Mouse (Mus musculus) gastrocnemius, postnatal 14 days (tissue): ENCODE results near the gene E130308A19Rik. TPM values are rescaled to one million over a fixed set of nuclear protein-coding genes. Genes with fewer than 3 reads are reported as not detected.

Source experiments
- DNase-seq: peaks from one replicate; pipeline ENCODE4 v3.0.0; 2021; ENCODE audit warnings: mixed read lengths
- intact Hi-C: fragments of 180-260 bp; cut with DNase I; formaldehyde crosslinking; loops from one replicate; pipeline ENCODE4 v1.15.1; 2025; ENCODE audit warnings: low total_unique reads
- total RNA-seq, 2 experiments: library from RNA; stranded (reverse); gene quantifications; 2 replicates each; pipeline ENCODE4 v1.2.3; 2021

Gene E130308A19Rik
- total RNA-seq, 2 experiments from 2014 or later = 3.7 to 5.2 TPM

DNA sequence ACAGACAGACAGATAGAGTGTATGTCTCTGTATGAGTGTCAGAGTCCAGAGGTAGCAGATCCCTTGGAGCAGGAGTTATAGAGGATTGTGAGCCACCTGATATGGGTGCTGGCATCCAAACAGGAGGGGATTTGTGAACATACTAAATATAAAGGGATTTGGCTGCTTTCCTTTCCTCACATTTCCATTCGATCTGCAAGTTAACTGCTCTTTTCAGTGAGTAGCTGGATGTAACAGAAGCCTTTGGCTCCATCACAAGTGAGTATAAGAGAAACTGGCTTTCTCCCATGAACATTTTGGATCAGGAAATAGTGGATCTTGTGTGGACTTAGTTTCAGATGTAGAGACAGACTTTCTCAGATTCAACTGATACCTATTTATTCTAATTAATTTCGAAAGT, 44.0 kb downstream of the E130308A19Rik start:
- intact Hi-C loops = no loop called here
- no peak for DNase-seq

DNA sequence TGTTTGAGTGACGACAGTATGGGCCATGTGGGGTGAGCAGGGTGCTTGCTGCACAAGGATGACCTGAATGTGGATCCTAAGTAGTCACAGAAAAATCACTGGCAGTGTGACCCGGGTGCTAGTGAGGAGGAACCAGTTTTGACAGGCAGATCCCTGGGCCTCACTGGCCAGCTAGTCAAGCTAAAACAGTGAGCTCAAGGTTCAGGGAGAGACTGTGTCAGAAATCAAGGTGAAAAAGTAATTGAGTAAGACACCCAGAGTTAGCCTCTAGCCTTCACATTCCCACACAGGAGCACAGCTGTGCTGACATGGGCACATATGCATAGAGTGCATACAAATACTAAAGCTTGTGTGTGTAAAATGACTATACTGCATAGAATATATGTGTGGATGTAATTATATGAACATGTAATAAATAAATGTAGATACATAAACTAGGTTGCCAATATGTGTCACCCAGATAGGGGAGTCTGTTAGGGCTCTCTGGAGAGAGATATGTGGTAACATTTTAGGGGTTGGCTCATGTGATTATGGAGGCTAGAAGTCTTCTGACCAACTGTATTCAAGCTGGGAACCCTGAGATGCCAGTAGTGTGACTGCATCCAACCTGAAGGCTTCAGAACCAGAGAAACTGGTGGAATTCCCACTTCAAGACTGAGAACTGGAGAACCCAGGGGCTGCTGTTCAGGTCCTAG, 47.6 kb downstream of the E130308A19Rik start:
- DNase-seq = no peak
- intact Hi-C loops = no loop called here

GRCm38 (mm10) chr4:59674929-59675679, 49.1 kb downstream of the E130308A19Rik start:
- no peak for DNase-seq
- intact Hi-C loops = no loop called here

DNA sequence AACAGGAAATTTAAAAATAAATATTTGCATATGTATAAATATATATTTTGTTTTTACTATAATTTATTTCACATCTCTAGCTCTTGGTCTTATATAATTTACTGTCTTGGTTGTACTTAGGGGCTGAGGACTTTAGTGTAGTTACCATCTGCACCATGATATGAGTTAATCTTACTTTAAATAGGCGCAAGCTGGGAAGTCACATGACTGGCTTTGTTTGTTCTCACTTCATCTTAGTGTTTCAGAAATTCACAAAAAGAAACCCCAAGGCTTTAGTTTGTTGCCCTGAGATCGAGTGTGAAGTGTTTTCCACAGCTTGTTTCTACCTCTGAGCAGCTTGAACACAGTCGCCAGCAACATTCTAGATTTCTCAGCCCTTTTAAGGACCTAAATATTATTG, 49.7 kb downstream of the E130308A19Rik start:
- intact Hi-C loops = no loop called here
- DNase-seq = no peak

GRCm38 (mm10) chr4:59681383-59681782, 55.4 kb downstream of the E130308A19Rik start:
- DNase-seq = no peak
- intact Hi-C loops = no loop called here

DNA sequence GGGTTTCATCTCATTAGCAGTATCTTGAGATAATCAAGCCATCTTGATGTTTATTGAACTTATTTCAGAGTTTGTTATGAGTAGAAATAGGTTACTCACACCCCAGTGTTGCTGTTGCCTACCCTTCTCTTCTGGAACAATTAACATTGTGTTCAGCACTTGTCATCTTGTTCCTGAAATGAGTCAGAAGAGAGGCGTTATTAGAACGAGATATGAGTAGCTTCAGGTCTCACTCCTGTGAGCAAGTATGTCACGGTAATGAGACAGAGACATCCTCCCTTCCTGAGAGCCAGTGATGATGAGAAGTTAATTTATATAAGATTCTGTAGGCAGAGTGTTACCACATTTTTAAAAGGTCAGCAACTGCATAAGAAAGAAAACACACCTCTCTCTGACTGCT, 56.5 kb downstream of the E130308A19Rik start:
- DNase-seq = no peak
- intact Hi-C loops = no loop called here

GRCm38 (mm10) chr4:59682950-59683349, 56.9 kb downstream of the E130308A19Rik start:
- no peak for DNase-seq
- intact Hi-C loops = no loop called here

DNA sequence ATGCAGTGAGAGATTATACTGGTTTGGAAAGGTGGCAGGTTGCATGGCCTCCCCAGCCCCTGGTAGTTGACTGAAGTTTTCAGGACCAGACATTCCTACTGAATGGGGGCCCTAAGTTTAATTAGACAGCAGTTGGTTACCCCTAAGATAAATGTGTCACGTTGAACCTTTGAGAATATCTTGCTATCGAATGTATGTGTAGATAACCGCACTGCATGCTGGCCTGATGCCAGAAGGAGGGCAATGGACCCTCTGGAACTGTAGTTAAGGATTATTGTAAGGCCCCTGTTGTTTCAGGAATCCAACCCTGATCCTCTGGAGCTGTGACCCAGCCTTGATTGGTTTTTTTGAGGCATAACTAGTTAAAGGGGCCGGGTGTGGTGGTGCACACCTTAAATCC, 58.3 kb downstream of the E130308A19Rik start:
- intact Hi-C loops = no loop called here
- DNase-seq = no peak

DNA sequence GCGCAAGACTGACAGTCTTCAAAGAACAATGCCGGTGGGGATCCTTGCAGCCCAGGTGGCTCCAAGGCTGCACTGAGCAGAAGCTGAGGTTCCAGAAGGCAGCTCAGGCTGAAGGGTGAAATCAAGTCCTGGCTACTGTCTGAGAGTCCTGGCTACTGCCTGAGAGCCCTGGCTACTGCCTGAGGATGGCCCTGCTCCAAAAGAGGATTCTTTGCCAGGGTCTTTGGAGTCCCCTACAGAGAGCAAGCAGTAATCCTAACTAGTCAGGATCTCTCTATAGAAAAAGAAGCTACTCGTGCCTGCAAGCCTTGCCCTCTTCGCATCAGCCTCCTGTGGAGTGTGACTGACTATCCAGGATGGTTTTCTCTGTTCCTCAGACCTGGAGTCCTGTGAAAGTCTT, 60.7 kb downstream of the E130308A19Rik start:
- no peak for DNase-seq
- intact Hi-C loops = no loop called here

GRCm38 (mm10) chr4:59689055-59689454, 63.0 kb downstream of the E130308A19Rik start:
- intact Hi-C loops = no loop called here

GRCm38 (mm10) chr4:59690145-59690544, 64.1 kb downstream of the E130308A19Rik start:
- intact Hi-C loops = no loop called here
- DNase-seq = no peak

More at GRCm38 (mm10) chr4:59689055-59689454, 63.0 kb downstream of the E130308A19Rik start:
- DNase-seq = no peak

- no peak for DNase-seq
- intact Hi-C loops = no loop called here
These were observed 70.8 kb downstream of the E130308A19Rik start for GRCm38 (mm10) chr4:59696846-59697245.

DNA sequence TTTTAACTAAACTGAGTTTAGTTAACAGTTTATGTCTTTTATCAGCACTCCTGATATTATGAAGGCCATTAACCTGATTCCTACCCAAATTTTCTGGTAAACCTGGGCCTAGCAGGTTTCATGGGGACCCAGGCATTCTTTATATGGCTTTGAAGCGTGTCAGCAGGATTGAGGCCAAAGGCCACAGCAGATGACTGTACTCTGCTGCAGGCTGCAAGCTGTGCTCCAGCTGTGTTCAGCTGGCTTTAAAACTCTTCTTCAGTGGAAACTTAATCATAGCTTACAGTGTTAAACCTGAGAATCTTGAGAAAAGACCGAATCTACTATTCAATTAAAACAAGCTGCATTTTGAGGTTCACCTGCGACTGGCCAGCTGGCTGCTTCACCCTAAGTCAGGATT, 71.9 kb downstream of the E130308A19Rik start:
- intact Hi-C loops = no loop called here
- no peak for DNase-seq

DNA sequence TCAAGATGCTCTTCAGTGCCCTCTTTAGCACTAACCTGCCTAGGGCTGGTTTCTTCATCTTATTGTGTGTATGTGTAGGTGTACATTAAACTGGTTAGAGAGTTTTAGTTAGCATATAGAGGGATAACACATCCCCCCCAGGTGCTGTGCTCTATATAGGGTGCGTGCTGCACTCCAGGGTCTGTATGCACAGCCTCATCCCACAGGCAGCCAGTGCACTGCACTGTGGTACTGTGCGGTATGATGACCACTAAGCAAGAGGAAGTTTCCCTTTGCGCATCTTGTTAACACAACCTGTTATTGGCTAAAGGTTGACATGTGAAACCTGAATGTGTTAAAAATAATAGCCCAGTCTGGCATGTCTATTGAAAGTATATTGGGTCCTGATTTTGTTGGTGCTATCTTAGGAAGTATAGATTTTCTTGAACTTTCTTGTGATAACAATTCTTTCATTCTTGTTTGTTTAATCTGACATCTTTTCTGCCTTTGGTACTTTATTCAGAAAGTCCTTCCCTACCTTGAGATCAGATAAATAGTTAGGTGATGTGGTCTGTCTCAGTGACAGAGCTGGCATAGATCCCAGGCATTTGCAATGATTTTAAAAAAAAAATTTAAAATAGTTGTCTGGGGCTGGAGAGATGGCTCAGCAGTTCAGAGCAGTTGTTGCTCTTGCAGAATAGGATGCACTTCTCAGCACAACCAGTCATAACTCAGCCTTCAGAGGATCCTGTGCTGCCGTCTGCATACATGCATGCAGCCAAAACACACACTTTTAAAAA, 73.2 kb downstream of the E130308A19Rik start:
- no peak for DNase-seq

DNA sequence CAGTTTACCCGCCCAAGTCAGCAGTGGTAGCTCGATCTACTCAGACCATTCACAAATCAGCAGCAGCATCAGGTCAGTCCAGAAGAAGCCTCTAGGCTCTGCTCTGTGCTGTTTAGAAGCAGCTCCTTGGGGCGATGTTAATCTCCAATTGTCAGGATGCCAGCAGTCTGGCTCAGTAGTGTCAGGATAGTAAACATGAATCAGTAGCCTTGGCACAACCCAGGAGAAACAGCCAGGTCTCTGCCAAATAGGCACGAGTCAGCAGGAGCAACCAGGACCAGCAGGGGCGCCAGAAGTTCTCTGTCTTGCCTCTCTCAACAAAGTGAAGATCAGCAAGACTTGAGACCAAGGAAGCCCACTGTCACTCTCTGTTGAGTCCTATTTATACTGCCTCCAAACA, 83.3 kb downstream of the E130308A19Rik start:
- intact Hi-C loops = no loop called here
- DNase-seq = no peak

More for the DNA sequence above, 73.2 kb downstream of the E130308A19Rik start:
- intact Hi-C loops = no loop called here

- no peak for DNase-seq
- intact Hi-C loops = no loop called here
These were observed 84.9 kb downstream of the E130308A19Rik start for GRCm38 (mm10) chr4:59710736-59711389.

DNA sequence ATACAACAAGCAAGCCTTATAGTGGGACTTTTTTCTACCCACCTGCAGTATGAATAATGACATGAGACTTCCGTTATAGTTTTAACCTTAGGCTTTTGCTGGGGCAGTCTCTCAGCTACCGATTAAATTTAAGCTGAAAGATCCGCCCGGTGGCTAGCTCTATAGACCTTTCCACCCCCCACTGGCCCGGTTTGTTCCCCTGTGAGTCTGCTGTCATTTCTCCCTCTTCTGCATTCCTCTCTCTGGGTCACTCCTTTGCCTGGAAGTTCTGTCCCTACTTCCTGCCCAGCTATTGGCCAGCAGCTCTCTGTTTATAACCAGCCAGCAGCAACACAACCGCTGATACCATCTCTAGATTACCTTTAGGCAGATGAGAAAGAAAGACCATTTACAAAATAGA, 86.4 kb downstream of the E130308A19Rik start:
- intact Hi-C loops = no loop called here

GRCm38 (mm10) chr4:59712955-59713354, 86.9 kb downstream of the E130308A19Rik start:
- DNase-seq = no peak
- intact Hi-C loops = no loop called here

More for the DNA sequence above, 86.4 kb downstream of the E130308A19Rik start:
- no peak for DNase-seq

GRCm38 (mm10) chr4:59714472-59714871, 88.5 kb downstream of the E130308A19Rik start:
- no peak for DNase-seq
- intact Hi-C loops = no loop called here

GRCm38 (mm10) chr4:59714926-59715325, 88.9 kb downstream of the E130308A19Rik start:
- no peak for DNase-seq
- intact Hi-C loops = no loop called here
